Mouse (Mus musculus) adrenal gland, adult 10 weeks (tissue): Measurements from ENCODE around the gene Gnrhr. TPM values are rescaled to one million over a fixed set of nuclear protein-coding genes. Genes with fewer than 3 reads are reported as not detected.

Experiments used
- polyA plus RNA-seq: library from polyadenylated mRNA; stranded (reverse); fragments of 350-450 nt; fragmentation: Illumina TruSeq; extraction: RNeasy Lipid Tissue Mini Kit (QIAGEN cat#74804); gene quantifications from one replicate; pipeline ENCODE4 v1.2.3, GENCODE M21; 2014; ENCODE audit warnings: low read depth, low replicate concordance

Gnrhr gene
- polyA plus RNA-seq = 7.6 TPM

DNA sequence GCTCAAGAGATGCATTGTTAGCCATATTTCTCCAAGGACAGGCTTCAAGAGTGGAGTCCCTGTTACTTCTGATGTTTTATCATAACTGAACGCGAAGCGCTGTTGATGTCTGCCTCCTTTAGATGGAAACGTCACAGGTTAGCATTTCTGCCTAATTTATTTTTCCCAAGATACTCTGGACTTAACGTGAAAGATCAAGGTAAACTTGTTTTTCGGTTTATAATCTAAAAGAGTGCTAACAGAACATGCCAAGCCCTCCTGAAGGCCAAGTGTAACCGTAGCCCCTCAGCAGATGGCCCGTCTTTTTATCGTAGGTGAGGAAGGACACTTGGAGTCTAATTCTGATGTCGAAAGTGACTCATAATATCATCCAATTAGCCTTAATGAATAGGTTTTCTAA is at the start of gene Gnrhr:
Gene Gnrhr, minus strand, starts transcription at position 101 of the 400 bp plus-strand sequence.

DNA sequence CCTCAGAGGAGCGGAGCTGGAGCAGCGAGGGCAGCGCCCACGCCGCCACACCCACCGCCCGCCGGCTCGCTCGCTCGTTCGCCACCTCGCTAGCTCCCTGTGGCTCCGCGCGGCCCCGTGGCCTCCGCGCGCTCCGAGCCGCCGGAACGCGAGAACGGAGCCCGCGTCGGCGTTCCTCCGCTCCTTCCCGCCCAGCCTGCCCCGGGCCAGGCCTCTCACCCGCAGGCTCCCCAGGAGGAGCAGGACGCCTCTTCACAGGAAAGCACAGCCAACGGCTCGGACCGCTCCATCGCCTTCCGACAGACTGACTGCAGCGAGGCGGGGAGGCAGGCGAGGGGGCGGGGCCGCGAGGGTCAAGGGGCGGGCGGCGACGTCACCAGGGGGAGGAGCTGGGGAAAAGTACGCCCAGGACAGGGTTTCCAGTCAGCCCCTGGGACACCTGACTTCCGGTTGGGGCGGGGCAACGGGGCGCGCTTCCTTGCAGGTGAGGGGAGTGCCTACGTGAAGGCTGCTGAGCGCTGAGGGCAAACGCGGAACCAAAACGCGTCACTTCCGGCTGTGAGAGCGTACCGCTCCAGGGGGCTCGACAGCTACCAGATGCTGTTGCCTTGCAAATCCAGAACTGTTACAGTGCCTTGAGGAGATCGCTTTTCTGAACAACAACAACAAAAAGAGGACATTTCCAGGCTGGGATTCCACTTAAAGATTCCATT is 25.1 kb downstream of the Gnrhr start, which contains the start of gene Uba6:
Gene Uba6, minus strand, starts transcription at position 355 of the 713 bp plus-strand sequence.

Other genes starting within 250 kb of the Gnrhr start
- gene Cenpc1, start 132.3 kb downstream of the Gnrhr start, polyA plus RNA-seq = 50.7 TPM
- 2.7 TPM for gene Stap1, start 126.2 kb downstream of the Gnrhr start, polyA plus RNA-seq
- gene Uba6, start 25.1 kb downstream of the Gnrhr start, polyA plus RNA-seq = 65.7 TPM
- not detected for gene Tmprss11c, start 91.4 kb upstream of the Gnrhr start, polyA plus RNA-seq
- gene Tmprss11d, start 175.5 kb upstream of the Gnrhr start, polyA plus RNA-seq = not detected